Mouse (Mus musculus): Measurements from ENCODE around the gene Mrm1. TPM values are rescaled to one million over a fixed set of nuclear protein-coding genes. Genes with fewer than 3 reads are reported as not detected.

Mrm1 gene
- polyA plus RNA-seq, 1 experiment from 2014 or later: 8.9 TPM

GRCm38 (mm10) chr11:84793545-84793944 lies 25.8 kb downstream of the Mrm1 start:
- H3K9me3 ChIP-seq (ENCODE audit: control insufficient read depth): no peaks in the 10 kb centered on the region
- H3K4me3 ChIP-seq (ENCODE audit: low read depth, low read length): no peak overlapping the region
- no peaks in the 10 kb centered on the region for H3K27me3 ChIP-seq (replicated peaks; ENCODE audit: control insufficient read depth, insufficient read depth, low read length)
- H3K36me3 ChIP-seq (ENCODE audit: control insufficient read depth, insufficient read depth): no peaks in the 10 kb centered on the region
- no peak overlapping the region for H3K9ac ChIP-seq (ENCODE audit: low read depth, low read length)
- no peak for TF ChIP-seq CTCF (IDR thresholded peaks at IDR 0.05; ENCODE audit: low read depth)
- ATAC-seq: no peak
- H3K4me1 ChIP-seq (replicated peaks; ENCODE audit: control insufficient read depth, insufficient read depth, low read length): no peaks in the 10 kb centered on the region
- no peak overlapping the region for H3K27ac ChIP-seq (ENCODE audit: low read depth, low read length)
- no peak overlapping the region for H3K4me2 ChIP-seq (replicated peaks; ENCODE audit: low read depth)

- TF ChIP-seq CTCF (IDR thresholded peaks at IDR 0.05; ENCODE audit: low read depth): no peak
- Histone ChIP-seq H3K36me3 (ENCODE audit: control insufficient read depth, insufficient read depth) (no peaks in the 10 kb centered on the region), H3K27ac (ENCODE audit: low read depth, low read length) (no peak overlapping the region), H3K27me3 (replicated peaks; ENCODE audit: control insufficient read depth, insufficient read depth, low read length) (no peaks in the 10 kb centered on the region), H3K4me2 (replicated peaks; ENCODE audit: low read depth) (no peak overlapping the region), H3K4me3 (ENCODE audit: low read depth, low read length) (no peak overlapping the region), H3K4me1 (replicated peaks; ENCODE audit: control insufficient read depth, insufficient read depth, low read length) (no peaks in the 10 kb centered on the region), H3K9me3 (ENCODE audit: control insufficient read depth) (no peaks in the 10 kb centered on the region), H3K9ac (ENCODE audit: low read depth, low read length) (no peak overlapping the region)
- ATAC-seq: no peak
- 56% methylated on average over 6 of the region's 6 CpGs for WGBS
Measured at GRCm38 (mm10) chr11:84790383-84790782, 28.9 kb downstream of the Mrm1 start.

DNA sequence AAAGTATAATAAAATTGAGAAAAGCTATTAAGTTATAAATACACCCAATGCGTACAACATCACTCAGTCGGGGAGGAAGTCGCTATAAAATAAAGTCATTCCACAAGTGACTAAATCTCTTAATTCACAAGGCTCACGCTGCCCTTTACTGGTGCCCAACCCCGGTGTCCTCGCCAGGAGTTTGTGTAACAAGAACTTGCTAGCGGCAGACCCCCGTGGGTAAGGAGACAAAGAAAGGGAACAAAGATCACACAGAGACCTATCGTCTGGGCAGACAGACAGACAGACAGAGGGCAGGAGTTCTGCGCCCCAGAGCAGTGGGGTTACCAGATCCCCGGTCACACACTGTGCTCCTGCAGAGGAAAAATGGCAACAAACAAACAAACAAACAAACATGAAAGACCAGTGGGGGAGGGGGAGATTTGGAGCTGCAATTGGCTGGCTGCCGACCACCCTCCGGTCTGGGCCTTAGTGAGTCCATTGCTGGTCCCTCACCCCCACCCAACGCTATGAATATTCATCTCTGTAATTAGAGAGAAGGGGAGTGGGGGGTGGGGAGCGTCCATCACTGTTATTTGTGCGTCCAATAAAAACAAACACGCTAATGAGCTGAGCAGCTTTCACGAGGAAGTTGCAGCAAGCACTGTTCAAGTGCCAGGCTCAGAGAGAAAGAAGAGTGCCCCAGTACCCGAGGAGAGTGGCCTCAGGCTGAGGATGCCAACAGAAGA lies 39.0 kb downstream of the Mrm1 start:
- 0 out of 2 replicates have a peak overlapping the region, but pooled peaks have one; percentile 17 for H3K4me2 ChIP-seq (replicated peaks; ENCODE audit: low read depth)
- H3K36me3 ChIP-seq (ENCODE audit: control insufficient read depth, insufficient read depth): no peaks in the 10 kb centered on the region

GRCm38 (mm10) chr11:84775560-84775959 lies 43.8 kb downstream of the Mrm1 start:
- no peak overlapping the region for H3K4me2 ChIP-seq (replicated peaks; ENCODE audit: low read depth)
- no peaks in the 10 kb centered on the region for H3K9me3 ChIP-seq (ENCODE audit: control insufficient read depth)
- H3K4me3 ChIP-seq (ENCODE audit: low read depth, low read length): no peak overlapping the region
- H3K27me3 ChIP-seq (replicated peaks; ENCODE audit: control insufficient read depth, insufficient read depth, low read length): 0 out of 2 replicates have a peak, but pooled peaks cover 3% of the 10 kb centered on the region
- H3K9ac ChIP-seq (ENCODE audit: low read depth, low read length): no peak overlapping the region
- ATAC-seq: no peak
- H3K36me3 ChIP-seq (ENCODE audit: control insufficient read depth, insufficient read depth): no peaks in the 10 kb centered on the region
- 2% methylated on average over 4 of the region's 4 CpGs for WGBS
- no peak overlapping the region for H3K27ac ChIP-seq (ENCODE audit: low read depth, low read length)
- no peak for TF ChIP-seq CTCF (IDR thresholded peaks at IDR 0.05; ENCODE audit: low read depth)
- H3K4me1 ChIP-seq (replicated peaks; ENCODE audit: control insufficient read depth, insufficient read depth, low read length): 0 out of 2 replicates have a peak, but pooled peaks cover 2% of the 10 kb centered on the region

More for the DNA sequence above, 39.0 kb downstream of the Mrm1 start:
- Histone ChIP-seq H3K9me3 (ENCODE audit: control insufficient read depth) (no peaks in the 10 kb centered on the region), H3K4me1 (replicated peaks; ENCODE audit: control insufficient read depth, insufficient read depth, low read length) (0 out of 2 replicates have a peak, but pooled peaks cover 2% of the 10 kb centered on the region), H3K27ac (ENCODE audit: low read depth, low read length) (no peak overlapping the region), H3K27me3 (replicated peaks; ENCODE audit: control insufficient read depth, insufficient read depth, low read length) (0 out of 2 replicates have a peak, but pooled peaks cover 6% of the 10 kb centered on the region), H3K9ac (ENCODE audit: low read depth, low read length) (no peak overlapping the region), H3K4me3 (ENCODE audit: low read depth, low read length) (no peak overlapping the region)
- TF ChIP-seq CTCF (IDR thresholded peaks at IDR 0.05; ENCODE audit: low read depth): no peak
- ATAC-seq: peak; percentile 10; the same call in 1 of the 2 replicates
- WGBS: 6% methylated on average over 19 of the region's 19 CpGs

DNA sequence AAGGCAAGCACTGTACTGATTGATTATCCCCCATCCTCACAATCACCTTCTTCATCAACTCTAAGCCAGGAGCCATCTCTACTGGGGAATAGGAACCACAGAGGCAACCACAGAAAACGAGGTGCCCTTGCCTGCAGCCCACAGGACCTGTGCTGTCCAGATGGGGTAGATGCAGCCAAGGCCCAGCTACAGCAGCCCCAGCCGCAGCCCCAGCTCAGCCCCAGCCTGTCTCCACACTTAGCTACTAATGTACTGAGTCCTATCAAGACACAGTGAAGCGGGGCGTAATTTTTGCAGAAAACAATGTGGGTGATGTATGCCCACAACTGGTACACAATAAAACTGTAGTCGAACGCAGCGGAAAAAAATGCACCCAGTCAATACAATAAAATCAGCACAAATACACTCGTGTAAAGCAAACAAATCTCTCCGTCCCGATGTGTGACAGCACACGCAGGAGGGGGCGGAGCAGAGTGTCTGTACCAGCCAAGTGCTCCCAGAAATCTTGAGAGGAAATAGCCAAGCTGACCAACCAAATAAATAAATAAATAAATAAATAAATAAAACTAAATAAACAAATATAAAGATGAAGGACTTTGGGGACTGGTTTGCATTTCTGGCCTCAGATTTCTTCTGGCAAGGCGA lies 44.3 kb downstream of the Mrm1 start:
- no peak for TF ChIP-seq CTCF (IDR thresholded peaks at IDR 0.05; ENCODE audit: low read depth)
- Histone ChIP-seq H3K9me3 (ENCODE audit: control insufficient read depth) (no peaks in the 10 kb centered on the region), H3K9ac (ENCODE audit: low read depth, low read length) (no peak overlapping the region), H3K36me3 (ENCODE audit: control insufficient read depth, insufficient read depth) (no peaks in the 10 kb centered on the region), H3K27me3 (replicated peaks; ENCODE audit: control insufficient read depth, insufficient read depth, low read length) (no peaks in the 10 kb centered on the region), H3K27ac (ENCODE audit: low read depth, low read length) (no peak overlapping the region), H3K4me1 (replicated peaks; ENCODE audit: control insufficient read depth, insufficient read depth, low read length) (0 out of 2 replicates have a peak, but pooled peaks cover 2% of the 10 kb centered on the region), H3K4me3 (ENCODE audit: low read depth, low read length) (no peak overlapping the region), H3K4me2 (replicated peaks; ENCODE audit: low read depth) (no peak overlapping the region)
- 43% methylated on average over 13 of the region's 13 CpGs for WGBS
- no peak for ATAC-seq

DNA sequence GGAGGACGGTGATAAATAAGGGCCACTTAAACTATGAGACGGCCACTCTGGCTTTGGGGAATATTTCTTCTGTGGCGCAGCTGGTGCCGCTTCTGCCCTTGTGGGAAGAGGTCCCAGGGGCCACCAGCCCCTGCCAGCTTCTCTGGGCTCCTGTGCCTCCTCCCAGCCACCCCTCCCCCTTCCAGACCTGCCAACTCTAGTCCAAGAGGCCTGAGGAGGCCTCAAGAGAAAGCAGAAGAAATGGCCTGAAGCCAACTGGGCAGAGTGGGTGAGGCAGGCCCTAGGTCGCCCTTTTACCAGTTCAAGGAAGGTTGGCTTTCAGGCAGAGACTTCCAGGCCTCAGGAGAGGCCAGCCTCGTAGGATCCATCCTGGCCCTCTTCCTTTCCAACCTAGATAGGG lies 51.4 kb downstream of the Mrm1 start:
- Histone ChIP-seq H3K36me3 (ENCODE audit: control insufficient read depth, insufficient read depth) (no peaks in the 10 kb centered on the region), H3K9ac (ENCODE audit: low read depth, low read length) (no peak overlapping the region), H3K4me3 (ENCODE audit: low read depth, low read length) (no peak overlapping the region), H3K4me2 (replicated peaks; ENCODE audit: low read depth) (no peak overlapping the region), H3K27me3 (replicated peaks; ENCODE audit: control insufficient read depth, insufficient read depth, low read length) (no peaks in the 10 kb centered on the region), H3K4me1 (replicated peaks; ENCODE audit: control insufficient read depth, insufficient read depth, low read length) (no peaks in the 10 kb centered on the region), H3K9me3 (ENCODE audit: control insufficient read depth) (no peaks in the 10 kb centered on the region), H3K27ac (ENCODE audit: low read depth, low read length) (no peak overlapping the region)
- TF ChIP-seq CTCF (IDR thresholded peaks at IDR 0.05; ENCODE audit: low read depth): no peak
- no peak for ATAC-seq
- WGBS: 69% methylated on average over 6 of the region's 6 CpGs
